Mouse (Mus musculus) frontal cortex, adult (tissue): ENCODE measurements around the gene Rps21.
"Not testable (repeated sequence)": the region's sequence is repeated elsewhere in the genome, so short reads cannot be mapped to it uniquely, and the experiment has no call there.

Experiments
- ATAC-seq: cut with Nextera tagmentation; 2 replicates; pipeline ENCODE4 v1.9.2; 2017; ENCODE audit warnings: mild to moderate bottlenecking, moderate library complexity, mixed read lengths; ENCODE audit not compliant: low TSS enrichment

Rps21 gene

GRCm38 (mm10) chr2:180258951-180259484 lies 1.8 kb downstream of the Rps21 start:
- ATAC-seq = not testable (repeated sequence)

DNA sequence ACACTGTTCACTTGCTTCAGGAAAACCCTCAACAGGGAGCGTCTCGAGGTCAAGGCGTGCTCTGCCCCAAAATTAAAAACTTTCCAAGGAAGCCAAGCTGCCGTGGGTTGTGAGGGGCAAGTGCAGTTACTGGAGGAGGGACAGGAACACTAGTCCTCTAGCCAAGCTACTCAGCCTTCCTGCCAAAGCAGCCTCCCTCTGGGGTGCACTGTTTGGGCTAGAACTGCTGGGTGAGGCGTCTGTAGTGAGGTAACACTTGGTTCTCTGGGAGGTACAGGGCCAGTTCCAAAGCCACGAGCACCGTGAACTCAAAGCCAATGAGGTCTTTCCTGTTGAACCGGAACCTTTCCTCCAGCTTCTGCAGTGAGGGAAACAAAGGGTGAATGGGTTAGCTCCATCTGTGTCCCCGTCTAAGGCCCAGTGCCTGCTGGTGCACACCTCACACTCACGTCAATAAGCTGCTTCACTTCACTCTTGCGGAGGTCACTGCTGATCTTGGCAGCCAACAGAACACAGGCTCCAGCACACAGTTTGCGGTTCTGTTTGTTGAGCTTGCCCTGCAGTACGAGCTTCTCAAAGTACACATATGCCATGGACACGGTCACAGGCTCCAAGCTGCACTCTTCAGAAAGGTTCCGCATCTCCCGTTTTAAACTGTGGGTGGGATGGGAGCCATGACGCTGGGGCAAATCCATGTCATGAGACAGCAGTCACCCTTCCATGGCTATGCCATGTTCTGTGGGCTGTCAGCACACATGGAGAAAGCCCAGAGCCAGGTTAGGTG lies 2.8 kb downstream of the Rps21 start:
- not testable (repeated sequence) for ATAC-seq

DNA sequence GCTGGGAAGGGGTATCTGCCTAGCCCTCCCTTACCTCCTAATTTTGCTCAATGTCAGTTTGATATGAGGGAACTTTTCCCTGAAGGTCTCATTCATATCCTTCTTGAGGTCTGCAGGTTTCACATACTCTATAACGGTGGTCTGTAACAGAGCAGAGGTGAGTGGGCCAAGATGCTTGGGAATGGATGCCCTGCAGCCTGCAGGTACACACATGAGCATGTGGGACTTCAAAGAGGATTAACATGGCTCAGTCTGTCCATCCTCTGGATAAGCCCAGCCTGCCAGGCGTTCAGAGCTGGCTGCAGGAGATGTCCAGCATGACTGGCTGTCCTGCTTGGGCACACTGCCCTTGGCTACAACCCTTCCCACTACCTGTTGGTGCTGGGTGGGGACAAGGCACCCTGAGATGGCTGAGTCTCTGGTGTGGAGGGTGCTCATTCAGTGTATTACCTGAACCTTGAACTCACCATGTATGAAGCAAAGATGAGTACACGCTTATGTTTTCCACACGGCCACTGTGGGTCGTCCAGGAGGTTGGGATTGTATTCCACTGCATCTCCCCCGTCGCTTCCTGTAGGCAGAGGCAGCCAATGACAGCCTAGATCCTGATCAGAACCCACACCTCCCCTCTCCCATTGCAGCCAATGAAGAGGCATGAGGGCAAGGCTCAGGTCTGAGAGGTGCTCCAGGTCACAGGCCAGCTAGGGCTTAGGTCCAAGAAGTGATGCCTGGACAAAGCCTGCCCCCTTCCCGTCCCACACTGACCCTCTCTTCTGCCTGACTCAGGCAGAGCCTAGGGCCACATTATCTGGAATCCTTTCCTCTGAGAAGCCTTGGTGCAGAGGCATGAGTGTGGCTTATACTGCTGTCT lies 3.7 kb downstream of the Rps21 start:
- ATAC-seq = no peak

- ATAC-seq = no peak
Measured at GRCm38 (mm10) chr2:180261901-180262300, 4.7 kb downstream of the Rps21 start.

DNA sequence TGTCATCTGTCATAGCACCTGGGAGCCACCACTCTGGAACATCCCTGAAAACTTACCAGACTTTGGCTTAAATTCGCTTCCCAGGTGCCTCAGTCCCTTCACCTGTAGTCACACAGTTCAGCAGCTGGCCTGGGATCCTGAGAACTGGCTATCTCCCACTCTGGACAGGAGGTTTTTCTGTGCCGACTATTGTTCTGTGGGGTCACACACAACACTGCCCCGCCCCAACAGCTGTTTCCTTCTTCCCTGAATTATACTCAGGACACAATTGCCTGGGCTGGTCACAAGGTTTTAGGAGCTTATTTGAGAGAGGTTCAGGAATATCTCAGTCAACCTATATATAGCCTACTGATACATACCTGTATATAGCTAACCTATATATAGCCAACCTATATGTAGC lies 5.3 kb downstream of the Rps21 start:
- no peak for ATAC-seq

DNA sequence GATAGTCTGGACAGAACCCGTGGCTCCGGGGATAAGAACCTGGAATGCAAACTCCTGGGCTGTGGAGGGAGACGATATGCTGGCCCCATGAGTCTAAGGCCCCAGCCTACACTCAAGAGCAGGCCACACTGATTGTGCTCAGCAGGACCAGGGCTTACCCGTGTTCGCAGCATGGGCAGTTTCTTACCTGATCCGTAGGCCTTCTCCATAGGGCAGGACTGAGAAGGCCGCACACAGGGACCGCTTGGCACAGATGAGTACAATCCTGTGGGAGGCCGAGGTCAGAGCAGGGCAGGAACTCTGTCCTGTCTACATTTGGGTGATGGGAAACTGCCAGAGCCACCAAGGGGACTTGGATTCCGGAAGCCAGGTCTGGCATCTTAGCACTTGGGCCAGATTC lies 5.7 kb downstream of the Rps21 start:
- ATAC-seq = no peak

- no peak for ATAC-seq
Measured at GRCm38 (mm10) chr2:180267955-180268354, 10.8 kb downstream of the Rps21 start.

DNA sequence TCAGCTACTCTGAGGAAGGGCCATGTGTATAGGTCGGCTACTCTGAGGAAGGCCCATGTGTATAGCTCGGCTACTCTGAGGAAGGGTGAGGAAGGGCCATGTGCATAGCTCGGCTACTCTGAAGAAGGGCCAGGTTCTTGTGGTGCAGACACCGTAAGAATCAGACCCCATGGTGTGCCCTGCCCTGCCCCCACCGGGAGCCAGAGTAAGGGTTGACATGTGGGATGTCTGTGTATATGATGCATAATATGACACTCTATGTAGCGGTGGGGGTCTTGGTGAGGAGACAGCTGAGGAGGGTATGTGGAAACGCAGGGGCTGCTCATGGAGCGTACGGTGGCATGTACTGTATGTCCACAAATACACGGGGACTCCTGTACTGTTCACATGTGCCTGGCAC lies 12.2 kb downstream of the Rps21 start:
- ATAC-seq = no peak

GRCm38 (mm10) chr2:180270537-180271255 lies 13.5 kb downstream of the Rps21 start:
- no peak for ATAC-seq

DNA sequence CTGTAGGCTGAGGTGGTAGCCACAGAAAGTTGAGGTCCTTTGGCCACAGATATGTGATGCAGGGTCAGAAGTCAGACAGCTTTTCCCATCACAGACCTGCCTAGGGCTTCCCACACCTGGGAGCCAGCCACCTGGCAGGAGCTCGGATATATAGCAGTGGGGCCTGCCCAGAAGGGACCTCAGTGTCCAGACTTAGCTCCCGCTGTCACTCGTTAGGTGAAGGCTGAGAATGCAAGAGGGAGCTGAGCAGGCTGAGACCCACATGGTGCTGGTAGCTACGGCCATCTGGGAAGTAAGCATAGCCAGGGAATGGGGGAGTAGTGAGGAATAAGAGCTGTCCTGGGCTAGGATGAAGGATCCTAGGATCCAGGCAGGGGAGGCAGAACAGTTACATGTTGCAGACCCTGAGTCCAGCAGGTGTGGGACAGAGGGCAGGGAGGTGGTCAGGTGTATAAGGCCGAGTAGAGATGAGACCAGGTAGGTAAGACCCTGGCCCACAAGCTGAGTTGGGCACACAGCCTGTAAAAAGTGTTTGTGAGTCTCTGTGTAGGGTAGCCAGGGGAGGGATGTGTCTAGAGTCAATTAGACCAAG lies 14.7 kb downstream of the Rps21 start:
- no peak for ATAC-seq

- ATAC-seq = peak; percentile 18; the same call in 1 of the 2 replicates
Measured at GRCm38 (mm10) chr2:180272884-180273321, 15.7 kb downstream of the Rps21 start.

- ATAC-seq = peak; percentile 93
Measured at GRCm38 (mm10) chr2:180273394-180274244, 16.4 kb downstream of the Rps21 start, which contains the start of gene Cables2. Gene Cables2 (minus strand): TSS chr2:180273496.

DNA sequence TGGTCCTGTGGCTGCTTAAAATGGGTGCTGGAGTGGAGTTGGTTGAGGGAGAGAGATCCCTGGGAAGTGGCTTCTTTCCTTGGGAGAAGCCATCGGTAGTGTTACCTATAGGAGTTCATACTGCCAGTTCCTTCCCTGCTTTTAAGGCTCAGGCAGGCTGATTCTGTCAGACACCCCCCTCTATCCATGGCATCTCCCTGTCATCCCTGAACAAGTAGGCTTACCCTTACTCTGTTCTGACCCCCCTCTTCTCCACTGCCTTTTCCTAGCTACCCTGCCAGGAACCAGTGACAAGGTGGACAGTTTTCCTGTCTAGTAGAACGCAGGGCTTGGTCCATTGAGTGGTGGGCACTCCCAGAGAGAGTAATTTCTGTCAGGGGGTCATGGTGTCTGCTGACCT lies 17.3 kb downstream of the Rps21 start:
- no peak for ATAC-seq

DNA sequence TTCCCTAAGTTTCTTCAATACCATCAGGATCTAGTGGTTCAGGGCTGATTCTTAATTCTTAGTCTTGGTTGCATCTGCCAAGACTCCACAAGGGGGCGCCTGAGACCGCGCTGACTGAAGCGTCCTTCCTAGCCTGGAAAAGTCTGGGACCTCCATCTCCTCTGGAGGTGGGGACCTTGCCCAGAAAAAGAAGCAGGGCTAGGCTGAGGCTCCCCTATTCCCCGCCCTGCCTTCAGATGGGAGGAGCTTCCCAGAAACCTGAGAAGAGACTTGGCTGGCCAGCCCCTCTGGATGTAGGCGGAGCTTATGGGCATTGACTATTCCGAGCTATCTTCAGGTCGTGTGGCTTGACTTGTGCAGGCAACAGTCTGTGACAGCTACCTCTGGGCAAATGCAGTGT lies 18.7 kb downstream of the Rps21 start:
- ATAC-seq = peak; percentile 14

DNA sequence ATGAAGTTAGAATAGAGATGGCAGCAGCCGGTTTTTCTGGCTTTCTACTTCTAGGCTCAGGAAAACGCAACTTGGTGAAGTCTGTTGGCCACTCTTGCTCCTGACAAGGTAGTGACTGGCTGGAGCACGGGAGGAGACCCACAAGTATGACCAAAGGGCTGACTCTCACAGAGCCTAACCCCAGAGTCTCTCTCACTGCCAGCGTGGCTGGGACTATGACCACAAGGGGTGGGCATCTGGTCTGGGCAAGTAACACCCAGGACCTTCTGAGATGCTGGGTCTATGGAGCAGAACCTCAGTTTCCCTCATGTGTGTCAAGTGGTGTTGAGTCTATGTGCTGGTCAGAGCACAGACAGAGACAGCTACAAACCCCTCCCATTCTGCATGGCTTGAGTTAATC lies 19.2 kb downstream of the Rps21 start:
- no peak for ATAC-seq

DNA sequence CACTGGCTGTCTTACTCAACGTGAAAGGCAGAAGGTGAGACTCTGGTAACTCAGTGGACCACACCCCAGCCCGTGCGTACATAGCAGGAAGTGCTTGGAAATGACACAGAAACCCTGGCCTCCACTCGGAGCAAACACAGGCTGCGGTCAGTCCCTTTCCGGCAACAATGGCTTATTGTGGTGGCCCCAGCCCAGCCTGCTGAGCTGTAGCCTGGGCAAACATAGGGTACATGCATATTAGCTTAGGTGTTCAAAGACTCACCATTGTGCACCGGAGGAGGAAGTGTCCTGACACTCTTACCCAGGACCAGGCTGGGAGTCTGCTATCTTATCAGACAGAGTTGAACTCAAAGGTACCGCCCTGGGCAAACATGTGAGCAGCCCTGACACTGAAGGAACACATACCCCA lies 19.7 kb downstream of the Rps21 start:
- no peak for ATAC-seq

DNA sequence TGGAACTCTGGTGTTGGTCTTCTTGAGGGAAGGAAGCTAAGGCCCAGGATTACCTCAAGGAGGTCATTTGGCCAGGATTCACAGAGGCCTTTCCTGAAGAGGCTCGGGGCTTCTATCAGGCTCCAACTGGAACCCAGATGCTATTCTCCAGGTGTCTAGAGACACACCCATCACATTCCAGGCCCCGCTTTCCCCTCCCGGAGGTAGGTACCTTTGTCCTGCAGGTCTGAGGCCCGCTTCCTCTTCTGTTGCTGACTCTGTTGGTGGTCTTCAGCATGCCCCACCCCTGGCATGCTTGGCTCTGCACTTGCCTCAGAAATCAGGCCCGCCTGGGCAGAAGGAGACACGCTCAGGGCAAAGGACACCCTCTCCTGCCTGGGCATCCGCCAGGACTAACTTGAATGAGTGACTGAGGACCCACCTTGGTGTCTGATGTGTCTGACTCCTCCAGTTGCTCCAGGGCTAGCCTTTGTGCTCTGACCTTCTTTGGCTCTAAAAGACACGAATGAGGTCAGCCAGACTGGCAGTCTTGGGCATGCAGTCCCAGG lies 20.7 kb downstream of the Rps21 start:
- no peak for ATAC-seq

DNA sequence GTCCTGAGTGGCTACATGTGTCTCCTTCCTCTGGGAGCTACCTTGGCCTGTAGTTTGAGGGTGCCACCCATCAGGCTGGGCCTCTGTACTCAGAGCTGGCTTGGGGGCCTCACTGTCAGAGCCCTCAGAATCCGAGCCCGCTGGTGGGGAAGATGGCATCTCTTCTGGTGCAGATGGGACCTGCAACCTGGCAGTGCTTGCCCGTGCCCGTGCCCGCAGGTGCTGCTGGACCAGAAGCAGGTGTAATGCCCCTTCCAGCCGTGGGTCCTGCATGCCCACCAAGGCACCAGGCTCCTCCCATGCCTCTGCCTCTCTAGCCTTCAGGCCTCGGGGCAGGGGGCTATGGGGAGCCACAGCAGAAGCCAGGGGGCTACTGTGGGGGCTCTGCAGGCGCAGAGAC lies 22.1 kb downstream of the Rps21 start:
- no peak for ATAC-seq

- ATAC-seq = no peak
Measured at GRCm38 (mm10) chr2:180288966-180289365, 31.8 kb downstream of the Rps21 start.

GRCm38 (mm10) chr2:180289440-180290108 lies 32.4 kb downstream of the Rps21 start, which contains the start of gene Rbbp8nl:
Gene Rbbp8nl (minus strand): TSS chr2:180289879.
- no peak for ATAC-seq
